Mouse (Mus musculus): Measurements from ENCODE around the gene Crebbp. TPM values are rescaled to one million over a fixed set of nuclear protein-coding genes. Genes with fewer than 3 reads are reported as not detected.

Gene Crebbp
- polyA plus RNA-seq, 1 experiment from 2014 or later = 19.6 TPM

Small RNAs within 50 kb of the gene (microRNA-seq; reads per million reads assigned to microRNA genes)
- not detected for gene Gm23413

Other genes with a start within 250 kb of the Crebbp start
- 1.3 and 2.2 TPM in 2 replicates for gene Nlrc3, start 237.4 kb downstream of the Crebbp start, polyA plus RNA-seq (2015; fragmentation: Nextera tagmentation; extraction: Ambion mirVana)
- gene Slx4, start 210.2 kb downstream of the Crebbp start, polyA plus RNA-seq (2015; fragmentation: Nextera tagmentation; extraction: Ambion mirVana) = 8.3 and 10.6 TPM in 2 replicates
- 2.5 and 3.7 TPM in 2 replicates for gene Dnase1, start 177.1 kb downstream of the Crebbp start, polyA plus RNA-seq (2015; fragmentation: Nextera tagmentation; extraction: Ambion mirVana)
- 102 and 110 TPM in 2 replicates for gene Trap1, start 136.2 kb downstream of the Crebbp start, polyA plus RNA-seq (2015; fragmentation: Nextera tagmentation; extraction: Ambion mirVana)
- gene Adcy9, start 206.5 kb upstream of the Crebbp start, polyA plus RNA-seq (2015; fragmentation: Nextera tagmentation; extraction: Ambion mirVana) = 1.1 and 1.5 TPM in 2 replicates

Data from heart, embryonic 15.5 days (tissue).